Comparison of ENCODE assay signal across 8 mouse cellular contexts in the genomic region with DNA sequence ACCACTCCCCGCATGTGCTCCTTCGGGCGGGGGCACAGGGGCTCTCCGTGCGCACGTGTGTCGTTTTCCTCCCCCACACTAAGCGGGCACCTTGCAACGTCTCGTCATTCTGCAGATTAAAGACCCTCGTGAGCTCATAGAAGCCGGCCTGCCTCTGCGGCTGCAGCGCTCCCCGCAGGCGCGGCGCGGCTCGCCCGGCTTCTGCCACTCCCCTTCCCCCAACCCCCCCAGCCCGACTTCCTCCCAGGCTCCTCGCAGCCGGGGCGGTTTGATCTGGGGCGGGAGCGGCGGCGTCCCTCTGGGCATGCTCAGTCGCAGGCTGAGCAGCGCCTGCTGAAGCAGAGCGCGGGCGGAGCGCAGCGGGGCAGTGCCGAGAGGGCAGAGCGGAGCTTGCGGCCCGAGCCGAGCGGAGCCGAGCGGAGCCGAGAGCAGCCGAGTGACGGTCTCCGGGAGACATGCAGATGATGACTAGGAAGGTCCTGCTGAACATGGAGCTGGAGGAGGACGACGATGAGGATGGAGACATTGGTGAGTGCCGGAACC. TPM values are rescaled to one million over a fixed set of nuclear protein-coding genes. Genes with fewer than 3 reads are reported as not detected.
DNase-seq lines count a peak whose midpoint lies in the region; ATAC-seq and TF ChIP-seq lines count a peak whose summit lies in the region.

Gene Ano6, plus strand, starts transcription at position 315 of the 543 bp plus-strand sequence.

- peak within 1 kb of the TSS; percentile 86 for H3K4me2 ChIP-seq in hindbrain, postnatal 0 days (ENCODE audit: low read depth, low read length)

- peak within 1 kb of the TSS; percentile 98 for H3K4me3 ChIP-seq in gastrocnemius, adult 2 months
- peak within 1 kb of the TSS; percentile 67 for H3K4me3 ChIP-seq in hindbrain, postnatal 0 days (ENCODE audit: low read length)
- H3K4me3 ChIP-seq in left cerebral cortex, adult 2 months: peak within 1 kb of the TSS; percentile 78

- under 1% methylated on average over 51 of the region's 51 CpGs for WGBS in hindbrain, postnatal 0 days

- H3K9me3 ChIP-seq in hindbrain, postnatal 0 days (ENCODE audit: low read length): no peaks in the 10 kb centered on the region

- peak; percentile 49 for TF ChIP-seq CTCF in gastrocnemius, adult 2 months (IDR thresholded peaks at IDR 0.05)
- TF ChIP-seq CTCF in hindbrain, postnatal 0 days (IDR thresholded peaks at IDR 0.05; ENCODE audit: low read depth): no peak
- TF ChIP-seq CTCF in left cerebral cortex, adult 2 months (IDR thresholded peaks at IDR 0.05): peak; percentile 15

- no peaks in the 10 kb centered on the region for H3K36me3 ChIP-seq in hindbrain, postnatal 0 days (ENCODE audit: insufficient read depth, low read length)

- H3K4me1 ChIP-seq in hindbrain, postnatal 0 days (ENCODE audit: insufficient read depth, low read length): peaks cover 12% of the 10 kb centered on the region; the same call in 1 of the 2 replicates

- no peaks in the 10 kb centered on the region for H3K27me3 ChIP-seq in hindbrain, postnatal 0 days (ENCODE audit: insufficient read depth, low read length)

- H3K9ac ChIP-seq in hindbrain, postnatal 0 days (replicated peaks; ENCODE audit: low read length): peak within 1 kb of the TSS; percentile 56

- DNase-seq in ZHBTc4 (ENCODE audit: low read depth, low spot score): peak; percentile 95
- peak; percentile 97 for DNase-seq in gastrocnemius, adult 2 months
- DNase-seq in hindbrain, postnatal 0 days (ENCODE audit: low spot score): peak; percentile 96
- DNase-seq in left cerebral cortex, adult 2 months (ENCODE audit: extremely low spot score in 1 of 2, low spot score in 2 of 2): peak; percentile 94
- DNase-seq in right cerebral cortex, adult 2 months (ENCODE audit: low spot score in 2 of 2): peak; percentile 89 to 91
- DNase-seq in urinary bladder, postnatal 14 days (ENCODE audit: low spot score): peak; percentile 94

- H3K27ac ChIP-seq in gastrocnemius, adult 2 months: peak within 1 kb of the TSS; percentile 98
- H3K27ac ChIP-seq in hindbrain, postnatal 0 days: peak within 1 kb of the TSS; percentile 77
- H3K27ac ChIP-seq in left cerebral cortex, adult 2 months: peak within 1 kb of the TSS; percentile 89

- intact Hi-C loops in gastrocnemius, adult 2 months (cut with DNase I): loop anchor here (5.0 kb wide), 2 partner anchors 142 to 497 kb away; partner anchors contain the start of gene Arid2
- intact Hi-C loops in left cerebral cortex, adult 2 months (cut with DNase I): loop anchor here (1.0 to 5.0 kb wide), 4 partner anchors 42 to 495 kb away; no protein-coding TSS in a partner anchor

- peak; percentile 78 for ATAC-seq in common myeloid progenitor, adult 5-6 weeks (replicated peaks; ENCODE audit: low read depth, poor library complexity, severe bottlenecking)
- peak; percentile 96 for ATAC-seq in hindbrain, postnatal 0 days
- ATAC-seq in megakaryocyte, adult 5-6 weeks (ENCODE audit: poor library complexity, severe bottlenecking): peak; percentile 78

RNA-seq across cellular contexts. Expression of gene Ano6, which starts in this region (rescaled TPM):
- total RNA-seq in common myeloid progenitor, adult 5-6 weeks (2017): 23.7 and 32.2 TPM in 2 replicates
- total RNA-seq in gastrocnemius, adult 2 months (2021): 10 to 100 TPM; 48.6 to 51.2 TPM
- 28.9 and 34.3 TPM in 2 replicates for total RNA-seq in hindbrain, postnatal 0 days (2014; rRNA removed)
- polyA plus RNA-seq in hindbrain, postnatal 0 days (2015; fragmentation: Nextera tagmentation; extraction: Ambion mirVana): 19.2 and 21.5 TPM in 2 replicates
- 10 to 100 TPM; 22.6 to 24.7 TPM for total RNA-seq in left cerebral cortex, adult 2 months (2021)
- total RNA-seq in megakaryocyte, adult 5-6 weeks (2015): 32.6 and 39.0 TPM in 2 replicates
- 46.7 and 47.2 TPM in 2 replicates for total RNA-seq in megakaryocyte, adult 5-6 weeks (2017)

Comparison
In these comparisons a context has a peak if more than half of its experiments do, and no peak if none do; other contexts are left out.
1. Peak in every context shown above with its lines: DNase-seq, ATAC-seq, H3K4me3 ChIP-seq and H3K27ac ChIP-seq.